Mouse (Mus musculus) E14TG2a.4 (cell line): ENCODE results near the gene Ins2.

Experiments used
- H3K27me3 ChIP-seq: 2 replicates; pipeline ENCODE4 v1.6.1; 2014; ENCODE audit warnings: low read length, control low read depth; ENCODE audit not compliant: insufficient read depth
- H3K36me3 ChIP-seq: 2 replicates; pipeline ENCODE4 v1.6.1; 2014; ENCODE audit warnings: low read length, control low read depth; ENCODE audit not compliant: insufficient read depth
- H3K4me1 ChIP-seq: replicated peaks from 2 replicates; pipeline ENCODE4 v1.6.1; 2014; ENCODE audit warnings: low read depth, low read length, control low read depth
- H3K4me3 ChIP-seq: replicated peaks from 2 replicates; pipeline ENCODE4 v1.5.1; 2014; ENCODE audit warnings: mild to moderate bottlenecking, low read length
- H3K9me3 ChIP-seq: 2 replicates; pipeline ENCODE4 v1.6.1; 2014; ENCODE audit warnings: low read length, control low read depth
- CTCF ChIP-seq: conservative IDR thresholded peaks from 2 replicates; pipeline ENCODE4 v1.5.1; 2014; ENCODE audit warnings: low read length
- NANOG ChIP-seq: IDR thresholded peaks from 2 replicates; pipeline ENCODE4 v1.6.1; 2014; ENCODE audit warnings: borderline replicate concordance, low read length, mixed read lengths
- POU5F1 ChIP-seq: IDR thresholded peaks from 2 replicates; pipeline ENCODE4 v1.6.1; 2014; ENCODE audit warnings: low read length, borderline replicate concordance

The Ins2 gene

GRCm38 (mm10) chr7:142667521-142667920 is 75.7 kb downstream of the Ins2 start:
- Histone ChIP-seq H3K27me3 (peaks cover 50% of the 10 kb centered on the region), H3K9me3 (peaks cover 63% of the 10 kb centered on the region)

GRCm38 (mm10) chr7:142666659-142667058 is 76.5 kb downstream of the Ins2 start, which contains the start of gene Igf2:
Gene Igf2, minus strand, starts transcription at chr7:142666816.
- TF ChIP-seq CTCF (no peak), POU5F1 (no peak), NANOG (no peak)
- Histone ChIP-seq H3K36me3 (no peaks in the 10 kb centered on the region), H3K4me3 (no peak within 1 kb of the TSS)

More at GRCm38 (mm10) chr7:142667521-142667920, 75.7 kb downstream of the Ins2 start:
- peaks cover 15% of the 10 kb centered on the region for H3K4me1 ChIP-seq
- no peaks in the 10 kb centered on the region for H3K36me3 ChIP-seq
- no peak overlapping the region for H3K4me3 ChIP-seq
- TF ChIP-seq POU5F1 (no peak), CTCF (no peak), NANOG (no peak)

GRCm38 (mm10) chr7:142666109-142666508 is 77.1 kb downstream of the Ins2 start:
- Histone ChIP-seq H3K36me3 (no peaks in the 10 kb centered on the region), H3K4me1 (peaks cover 18% of the 10 kb centered on the region), H3K27me3 (peaks cover 63% of the 10 kb centered on the region), H3K4me3 (no peak overlapping the region), H3K9me3 (peaks cover 52% of the 10 kb centered on the region)
- TF ChIP-seq NANOG (no peak), CTCF (no peak), POU5F1 (no peak)

More at GRCm38 (mm10) chr7:142666659-142667058, 76.5 kb downstream of the Ins2 start, which contains the start of gene Igf2:
- H3K27me3 ChIP-seq: peaks cover 57% of the 10 kb centered on the region
- peaks cover 15% of the 10 kb centered on the region for H3K4me1 ChIP-seq
- peaks cover 58% of the 10 kb centered on the region for H3K9me3 ChIP-seq

GRCm38 (mm10) chr7:142665364-142665763 is 77.8 kb downstream of the Ins2 start:
- Histone ChIP-seq H3K4me1 (peaks cover 25% of the 10 kb centered on the region), H3K36me3 (no peaks in the 10 kb centered on the region), H3K27me3 (peaks cover 70% of the 10 kb centered on the region), H3K9me3 (peaks cover 46% of the 10 kb centered on the region), H3K4me3 (no peak overlapping the region)
- TF ChIP-seq NANOG: no peak
- no peak for TF ChIP-seq CTCF
- no peak for TF ChIP-seq POU5F1

- Histone ChIP-seq H3K9me3 (peaks cover 37% of the 10 kb centered on the region), H3K4me3 (no peak overlapping the region; the same call in 1 of the 2 replicates), H3K4me1 (peaks cover 33% of the 10 kb centered on the region), H3K36me3 (no peaks in the 10 kb centered on the region), H3K27me3 (peaks cover 78% of the 10 kb centered on the region)
- TF ChIP-seq NANOG: no peak
- TF ChIP-seq POU5F1: no peak
- TF ChIP-seq CTCF: no peak
These were observed 78.6 kb downstream of the Ins2 start for GRCm38 (mm10) chr7:142664465-142665029.

GRCm38 (mm10) chr7:142663931-142664421 is 79.2 kb downstream of the Ins2 start:
- H3K36me3 ChIP-seq: no peaks in the 10 kb centered on the region
- peak overlapping the region; percentile 56 for H3K4me3 ChIP-seq
- TF ChIP-seq POU5F1 (no peak), CTCF (no peak), NANOG (no peak)
- H3K9me3 ChIP-seq: peaks cover 33% of the 10 kb centered on the region
- H3K27me3 ChIP-seq: peaks cover 80% of the 10 kb centered on the region
- peaks cover 33% of the 10 kb centered on the region for H3K4me1 ChIP-seq

- no peak for TF ChIP-seq NANOG
- TF ChIP-seq POU5F1: no peak
- Histone ChIP-seq H3K9me3 (peaks cover 26% of the 10 kb centered on the region), H3K4me3 (no peak overlapping the region), H3K27me3 (peaks cover 88% of the 10 kb centered on the region), H3K36me3 (no peaks in the 10 kb centered on the region), H3K4me1 (peaks cover 41% of the 10 kb centered on the region)
These were observed 80.0 kb downstream of the Ins2 start for GRCm38 (mm10) chr7:142663151-142663550.

GRCm38 (mm10) chr7:142661811-142662210 is 81.4 kb downstream of the Ins2 start:
- no peak overlapping the region for H3K4me3 ChIP-seq
- peaks cover 12% of the 10 kb centered on the region for H3K9me3 ChIP-seq
- peaks cover 93% of the 10 kb centered on the region for H3K27me3 ChIP-seq
- no peaks in the 10 kb centered on the region for H3K36me3 ChIP-seq
- no peak for TF ChIP-seq NANOG
- no peak for TF ChIP-seq POU5F1
- TF ChIP-seq CTCF: no peak
- H3K4me1 ChIP-seq: peaks cover 51% of the 10 kb centered on the region

- H3K27me3 ChIP-seq: peaks cover 93% of the 10 kb centered on the region
- H3K36me3 ChIP-seq: no peaks in the 10 kb centered on the region
- peak overlapping the region; percentile 64 for H3K4me3 ChIP-seq
- H3K4me1 ChIP-seq: peaks cover 58% of the 10 kb centered on the region
- peaks cover 5% of the 10 kb centered on the region; the same call in 1 of the 2 replicates for H3K9me3 ChIP-seq
- TF ChIP-seq CTCF (no peak), NANOG (no peak), POU5F1 (no peak)
These were observed 82.1 kb downstream of the Ins2 start for GRCm38 (mm10) chr7:142661046-142661445.
